Mouse (Mus musculus) heart, postnatal 36 days (tissue): ENCODE data around the gene Vdac2. TPM values are rescaled to one million over a fixed set of nuclear protein-coding genes. Genes with fewer than 3 reads are reported as not detected.

Source experiments
- DNase-seq, 2 experiments: peaks; one replicate each; pipeline ENCODE4 v3.0.0; 2021 to 2022
- intact Hi-C: fragments of 180-260 bp; cut with DNase I; formaldehyde crosslinking; loops from one replicate; pipeline ENCODE4 v1.15.1; 2025
- total RNA-seq, 2 experiments: library from RNA; stranded (reverse); gene quantifications; 2 replicates each; pipeline ENCODE4 v1.2.3; 2021

Gene Vdac2
- total RNA-seq: 100 to 1,000 TPM; 491 to 519 TPM

- no peak for DNase-seq
- intact Hi-C loops: no loop called here
Observed at GRCm38 (mm10) chr14:21824938-21825337, at the start of gene Vdac2. Gene Vdac2, plus strand, starts transcription at chr14:21825238.

GRCm38 (mm10) chr14:21776201-21776600, 48.8 kb upstream of the Vdac2 start:
- DNase-seq: no peak
- intact Hi-C loops: no loop called here

GRCm38 (mm10) chr14:21786500-21786899, 38.5 kb upstream of the Vdac2 start:
- intact Hi-C loops: no loop called here
- no peak for DNase-seq

GRCm38 (mm10) chr14:21787374-21787773, 37.7 kb upstream of the Vdac2 start:
- intact Hi-C loops: no loop called here
- no peak for DNase-seq

- DNase-seq: no peak
- intact Hi-C loops: no loop called here
Observed at GRCm38 (mm10) chr14:21788121-21788520, 36.9 kb upstream of the Vdac2 start.

GRCm38 (mm10) chr14:21790585-21791251, 34.3 kb upstream of the Vdac2 start:
- intact Hi-C loops: no loop called here
- DNase-seq: no peak

GRCm38 (mm10) chr14:21791722-21792121, 33.3 kb upstream of the Vdac2 start:
- intact Hi-C loops: no loop called here

GRCm38 (mm10) chr14:21792250-21792649, 32.8 kb upstream of the Vdac2 start:
- intact Hi-C loops: no loop called here

More at GRCm38 (mm10) chr14:21791722-21792121, 33.3 kb upstream of the Vdac2 start:
- no peak for DNase-seq

GRCm38 (mm10) chr14:21800641-21801040, 24.4 kb upstream of the Vdac2 start:
- intact Hi-C loops: no loop called here
- no peak for DNase-seq

More at GRCm38 (mm10) chr14:21792250-21792649, 32.8 kb upstream of the Vdac2 start:
- DNase-seq: no peak

GRCm38 (mm10) chr14:21801624-21802023, 23.4 kb upstream of the Vdac2 start:
- no peak for DNase-seq
- intact Hi-C loops: no loop called here

GRCm38 (mm10) chr14:21802543-21803206, 22.4 kb upstream of the Vdac2 start:
- DNase-seq: no peak
- intact Hi-C loops: no loop called here

- intact Hi-C loops: no loop called here
- DNase-seq: no peak
Observed at GRCm38 (mm10) chr14:21806203-21806602, 18.8 kb upstream of the Vdac2 start.

GRCm38 (mm10) chr14:21806631-21807160, 18.3 kb upstream of the Vdac2 start:
- intact Hi-C loops: no loop called here
- DNase-seq: no peak

- no peak for DNase-seq
- intact Hi-C loops: no loop called here
Observed at GRCm38 (mm10) chr14:21808208-21808922, 16.7 kb upstream of the Vdac2 start.

GRCm38 (mm10) chr14:21809418-21809817, 15.6 kb upstream of the Vdac2 start:
- no peak for DNase-seq

GRCm38 (mm10) chr14:21811301-21811700, 13.7 kb upstream of the Vdac2 start:
- intact Hi-C loops: no loop called here
- DNase-seq: no peak

More at GRCm38 (mm10) chr14:21809418-21809817, 15.6 kb upstream of the Vdac2 start:
- intact Hi-C loops: no loop called here

- intact Hi-C loops: loop anchor here (1.0 kb wide), 1 partner anchor 37 kb away; no protein-coding TSS in a partner anchor
- DNase-seq: no peak
Observed at GRCm38 (mm10) chr14:21811744-21812393, 13.2 kb upstream of the Vdac2 start.

GRCm38 (mm10) chr14:21812590-21813162, 12.4 kb upstream of the Vdac2 start:
- peak; percentile 78 to 85 for DNase-seq
- intact Hi-C loops: loop anchor here (1.0 kb wide), 1 partner anchor 37 kb away; no protein-coding TSS in a partner anchor

GRCm38 (mm10) chr14:21813216-21813615, 11.8 kb upstream of the Vdac2 start:
- intact Hi-C loops: no loop called here
- DNase-seq: no peak

GRCm38 (mm10) chr14:21813847-21814246, 11.2 kb upstream of the Vdac2 start:
- DNase-seq: no peak
- intact Hi-C loops: no loop called here
